Mouse (Mus musculus): ENCODE data around the gene Pik3cd. TPM values are rescaled to one million over a fixed set of nuclear protein-coding genes. Genes with fewer than 3 reads are reported as not detected.

Pik3cd gene
- polyA plus RNA-seq (2017; shearing (Covaris generic)): 398 TPM

GRCm38 (mm10) chr4:149702210-149702979 lies at the start of gene Pik3cd:
TSS of gene Pik3cd (minus strand) at chr4:149702571.

DNA sequence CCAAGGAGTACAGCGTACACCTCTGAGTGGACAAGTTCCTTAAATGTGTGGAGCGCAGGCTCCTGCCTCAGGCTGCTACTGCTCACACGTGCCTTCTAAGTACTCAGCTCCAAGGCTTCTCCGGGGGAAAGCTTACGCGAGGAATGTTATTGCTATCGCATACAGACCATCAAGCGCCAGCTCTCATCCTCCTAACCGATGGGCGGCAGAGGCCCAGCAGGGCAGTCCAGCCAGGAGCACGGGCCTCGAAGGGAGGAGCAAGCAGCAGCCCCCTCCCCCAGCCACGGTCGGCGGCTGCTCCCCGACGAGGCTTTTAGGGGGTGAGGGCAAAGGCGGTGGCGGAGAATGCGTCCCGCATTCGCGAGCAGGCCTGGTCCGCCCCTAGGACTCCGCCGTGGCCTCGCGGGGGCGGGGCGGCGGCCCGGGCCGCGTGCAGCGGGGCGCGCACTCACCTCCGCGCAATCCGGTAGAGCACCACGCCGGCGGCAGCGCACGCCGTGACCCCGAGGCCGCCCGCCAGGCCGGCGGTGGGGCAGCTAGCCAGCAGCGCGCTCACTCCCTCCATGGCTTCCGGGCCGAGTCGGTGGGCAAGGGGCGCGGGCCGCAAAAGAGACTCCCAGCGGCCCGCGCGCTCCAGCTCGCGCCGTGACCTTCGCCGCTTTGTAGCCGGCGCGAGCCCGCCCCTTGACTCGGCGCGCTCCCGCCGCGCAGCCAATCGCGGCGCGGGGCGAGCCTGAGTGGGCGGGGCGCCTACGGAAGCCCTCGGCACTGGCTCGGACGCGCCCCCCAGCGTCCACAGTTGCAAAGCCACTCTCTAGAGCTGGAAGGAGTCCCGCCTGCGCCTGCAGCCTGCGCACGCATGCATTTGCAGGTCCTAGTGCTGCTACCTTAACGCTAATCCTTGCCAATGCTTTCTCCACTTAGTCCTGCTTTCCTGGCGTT lies 35.3 kb upstream of the Pik3cd start, which contains the start of gene Tmem201:
Gene Tmem201, minus strand, starts transcription at position 662 of the 942 bp plus-strand sequence.

Other genes starting within 250 kb of the Pik3cd start
- not detected for gene Rbp7, start 247.6 kb downstream of the Pik3cd start, polyA plus RNA-seq (2017; shearing (Covaris generic))
- not detected for gene Tmem274, start 225.2 kb downstream of the Pik3cd start, polyA plus RNA-seq (2017; shearing (Covaris generic))
- gene Nmnat1, start 217.4 kb downstream of the Pik3cd start, polyA plus RNA-seq (2017; shearing (Covaris generic)): 3.4 TPM
- 23.5 TPM for gene Lzic, start 217.3 kb downstream of the Pik3cd start, polyA plus RNA-seq (2017; shearing (Covaris generic))
- 0.63 TPM for gene Ctnnbip1, start 184.3 kb downstream of the Pik3cd start, polyA plus RNA-seq (2017; shearing (Covaris generic))
- gene Clstn1, start 116.1 kb downstream of the Pik3cd start, polyA plus RNA-seq (2017; shearing (Covaris generic)): 7.3 TPM
- gene Tmem201, start 35.5 kb upstream of the Pik3cd start, polyA plus RNA-seq (2017; shearing (Covaris generic)): 27.0 TPM
- 7.2 TPM for gene Slc25a33, start 71.7 kb upstream of the Pik3cd start, polyA plus RNA-seq (2017; shearing (Covaris generic))

Measured in naive thymus-derived CD4-positive, alpha-beta T cell, adult 5 months (primary cell).